Mouse (Mus musculus) olfactory bulb, adult 2 months (tissue): ENCODE results near the gene E2f1.

Source experiments
- CTCF ChIP-seq: fragments of 200-500 bp; IDR thresholded peaks from 2 replicates; pipeline ENCODE4 v1.5.1; 2012; ENCODE audit warnings: low read depth, mild to moderate bottlenecking, low read length, moderate library complexity; ENCODE audit not compliant: insufficient read depth
- POLR2A ChIP-seq: fragments of 200-500 bp; IDR thresholded peaks from 2 replicates; pipeline ENCODE4 v1.6.1; 2012; ENCODE audit warnings: mild to moderate bottlenecking, low read depth, low read length, moderate library complexity; ENCODE audit not compliant: insufficient read depth

GRCm38 (mm10) chr2:154600586-154600985 lies 30.9 kb upstream of the E2f1 start:
- no peak for TF ChIP-seq CTCF
- no peak for TF ChIP-seq POLR2A
